Mouse (Mus musculus): Measurements from ENCODE around the gene Pnpla3.

Pnpla3 gene

DNA sequence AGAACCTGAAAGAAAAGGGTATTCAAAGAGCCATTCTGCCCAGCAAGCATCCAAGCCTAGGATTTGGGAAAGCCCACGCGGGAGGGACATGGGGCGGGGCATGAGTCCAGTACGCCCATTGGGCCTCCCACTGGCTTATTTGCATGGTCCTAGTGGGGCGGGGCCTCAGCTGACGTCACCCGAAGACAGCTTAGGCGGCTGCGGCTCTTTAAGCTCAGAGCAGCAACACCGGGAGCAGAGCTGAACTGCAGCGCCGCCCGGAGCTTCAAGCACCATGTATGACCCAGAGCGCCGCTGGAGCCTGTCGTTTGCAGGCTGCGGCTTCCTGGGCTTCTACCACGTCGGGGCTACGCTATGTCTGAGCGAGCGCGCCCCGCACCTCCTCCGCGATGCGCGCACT, at the start of gene Pnpla3:
Gene Pnpla3, plus strand, starts transcription at position 238 of the 400 bp plus-strand sequence.
- ChIA-PET CTCF (interaction anchor here (0.5 to 2.1 kb wide), 30 partner anchors 9 to 261 kb away, joined by 3 to 8 read pairs (median 4); partner anchors contain the start of gene Samm50 (in 2 of the 4)), POLR2A (interaction anchor here in 3 of 4 experiments (0.6 to 3.7 kb wide), 44 partner anchors 9 to 1018 kb away, joined by 3 to 46 read pairs (median 5); partner anchors contain the start of genes Samm50 (in 3 of the 3), Pacsin2 (in 1 of the 3), Poldip3 (in 1 of the 3) and Rtl6 (in 1 of the 3))

GRCm38 (mm10) chr15:84120612-84121011, 47.0 kb upstream of the Pnpla3 start:
- ChIA-PET POLR2A (interaction anchor here in 2 of 4 experiments (0.6 to 1.9 kb wide), 4 partner anchors 11 to 720 kb away, joined by 3 to 4 read pairs (median 3); no protein-coding TSS in a partner anchor), CTCF (interaction anchor here in 3 of 4 experiments (0.6 to 2.3 kb wide), 13 partner anchors 10 to 473 kb away, joined by 3 to 15 read pairs (median 3); partner anchors contain the start of gene Pnpla3 (in 1 of the 3))

GRCm38 (mm10) chr15:84121036-84121435, 46.6 kb upstream of the Pnpla3 start:
- CTCF ChIA-PET, result interaction anchor here in 3 of 4 experiments (0.6 to 2.3 kb wide), 8 partner anchors 14 to 490 kb away, joined by 3 to 15 read pairs (median 4); partner anchors contain the start of gene Pnpla3 (in 1 of the 3)
- POLR2A ChIA-PET, result interaction anchor here in 1 of 4 experiments (1.2 to 1.9 kb wide), 2 partner anchors 11 to 72 kb away, joined by 3 to 4 read pairs; no protein-coding TSS in a partner anchor

DNA sequence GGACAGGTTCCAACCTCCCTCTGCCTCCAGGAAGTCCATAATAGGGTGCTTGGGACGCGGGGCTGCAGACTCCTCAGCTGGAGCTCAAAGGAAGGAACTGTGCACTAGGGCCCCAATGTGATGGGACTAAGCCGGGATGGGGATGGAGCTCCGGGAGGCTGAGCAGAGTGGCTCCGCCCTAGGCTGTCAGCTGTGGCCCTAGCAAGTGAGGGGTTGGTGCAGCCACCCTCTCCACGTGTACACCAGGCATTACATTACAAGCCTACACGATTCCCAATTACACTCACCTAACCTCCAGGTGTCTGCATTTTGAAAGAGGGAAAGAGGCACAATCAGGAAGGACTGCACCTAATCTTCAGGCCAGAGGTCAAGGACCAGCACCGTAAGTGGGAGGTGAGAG, 44.6 kb upstream of the Pnpla3 start, which contains the start of gene Pnpla5:
Gene Pnpla5, minus strand, starts transcription at position 101 of the 400 bp plus-strand sequence.
- CTCF ChIA-PET, result interaction anchor here in 1 of 4 experiments (0.5 kb wide), 1 partner anchor 147 kb away, joined by 4 read pairs; no protein-coding TSS in a partner anchor
- POLR2A ChIA-PET, result no interaction called here

GRCm38 (mm10) chr15:84124086-84124485, 43.6 kb upstream of the Pnpla3 start:
- ChIA-PET POLR2A (no interaction called here), CTCF (interaction anchor here in 3 of 4 experiments (0.6 to 1.1 kb wide), 6 partner anchors 11 to 498 kb away, joined by 3 to 5 read pairs (median 4); partner anchors contain the start of gene Samm50 (in 1 of the 3))

DNA sequence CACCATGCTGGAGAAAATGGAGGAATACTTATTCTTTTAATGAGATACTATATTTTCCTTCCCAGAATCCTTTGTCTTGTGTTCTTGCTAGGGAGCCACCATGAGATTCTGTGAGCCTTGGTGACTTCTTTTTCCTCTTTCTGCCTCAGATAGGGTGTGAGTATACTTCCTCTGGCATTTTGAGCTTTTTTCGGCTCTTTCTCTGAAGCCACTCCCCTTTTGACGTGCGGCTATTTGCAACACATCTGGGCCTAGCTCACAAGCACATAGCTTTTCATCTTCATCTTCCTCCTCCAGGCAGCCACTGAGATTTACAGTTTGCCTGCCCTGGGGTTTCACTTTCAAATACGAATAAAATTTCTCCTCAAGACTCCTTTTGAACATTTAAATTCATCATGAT, 41.2 kb upstream of the Pnpla3 start:
- ChIA-PET CTCF (interaction anchor here in 3 of 4 experiments (0.6 to 2.5 kb wide), 14 partner anchors 8 to 553 kb away, joined by 3 to 10 read pairs (median 4); no protein-coding TSS in a partner anchor), POLR2A (interaction anchor here in 2 of 4 experiments (0.6 to 1.3 kb wide), 3 partner anchors 19 to 86 kb away, joined by 3 read pairs; partner anchors contain the start of gene Samm50 (in 1 of the 2))

GRCm38 (mm10) chr15:84126871-84127270, 40.8 kb upstream of the Pnpla3 start:
- ChIA-PET CTCF (interaction anchor here in 3 of 4 experiments (0.5 to 2.5 kb wide), 15 partner anchors 8 to 552 kb away, joined by 3 to 10 read pairs (median 4); no protein-coding TSS in a partner anchor), POLR2A (interaction anchor here in 2 of 4 experiments (0.6 to 1.3 kb wide), 2 partner anchors 18 to 85 kb away, joined by 3 read pairs; no protein-coding TSS in a partner anchor)

- CTCF ChIA-PET, result interaction anchor here in 3 of 4 experiments (0.7 to 1.5 kb wide), 9 partner anchors 11 to 104 kb away, joined by 3 to 5 read pairs (median 3); partner anchors contain the start of gene Samm50 (in 1 of the 3)
- POLR2A ChIA-PET, result interaction anchor here in 3 of 4 experiments (0.6 to 1.4 kb wide), 10 partner anchors 11 to 245 kb away, joined by 3 to 7 read pairs (median 4); partner anchors contain the start of genes Pnpla3 (in 2 of the 3) and Samm50 (in 1 of the 3)
Measured at GRCm38 (mm10) chr15:84131096-84131786, 36.4 kb upstream of the Pnpla3 start.

DNA sequence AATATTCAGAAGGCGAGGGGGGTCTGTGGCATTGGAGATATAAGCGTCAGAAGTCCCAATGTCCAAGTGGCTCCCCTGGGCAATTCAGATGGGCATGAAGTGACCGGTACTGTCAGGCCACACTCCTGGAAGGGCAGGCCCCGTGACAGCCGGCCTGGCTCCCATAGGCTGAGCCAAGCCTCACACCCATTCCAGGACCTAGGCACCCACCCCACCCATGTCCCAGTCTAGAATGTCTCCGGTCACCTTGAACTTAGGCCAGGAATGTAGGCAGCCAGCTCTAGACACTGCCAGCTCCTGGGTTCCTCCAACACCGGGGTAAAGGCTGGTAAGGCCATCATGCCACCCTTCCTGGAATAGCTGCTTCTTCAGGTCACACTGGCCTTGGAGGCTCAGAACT, 35.7 kb upstream of the Pnpla3 start:
- CTCF ChIA-PET, result interaction anchor here in 3 of 4 experiments (0.7 to 1.5 kb wide), 8 partner anchors 12 to 103 kb away, joined by 3 to 5 read pairs (median 3); partner anchors contain the start of gene Samm50 (in 1 of the 3)
- POLR2A ChIA-PET, result interaction anchor here in 2 of 4 experiments (0.9 to 1.1 kb wide), 5 partner anchors 12 to 64 kb away, joined by 3 to 7 read pairs (median 4); partner anchors contain the start of genes Pnpla3 (in 1 of the 2) and Samm50 (in 1 of the 2)

DNA sequence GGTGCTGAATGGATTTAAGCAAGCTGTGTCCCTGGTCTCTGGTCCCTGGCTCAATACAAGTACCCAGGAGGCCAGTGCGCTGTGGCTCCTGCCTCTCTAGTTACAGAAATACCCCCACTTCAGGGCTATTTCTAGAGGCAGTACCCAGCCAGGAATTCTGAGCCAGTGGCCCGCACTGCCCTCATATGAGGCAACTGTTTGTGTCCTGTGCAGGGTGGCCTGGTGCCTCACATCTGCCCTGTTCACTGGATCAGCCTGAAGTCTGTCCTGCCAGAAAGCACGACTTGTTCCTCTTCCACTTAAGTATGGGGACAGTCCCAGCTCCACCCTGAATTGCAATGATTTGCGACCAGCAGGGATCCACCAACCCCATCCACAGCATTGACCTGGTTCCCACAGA, 34.2 kb upstream of the Pnpla3 start:
- ChIA-PET POLR2A (interaction anchor here in 3 of 4 experiments (0.7 kb wide), 4 partner anchors 33 to 418 kb away, joined by 3 to 10 read pairs (median 4); no protein-coding TSS in a partner anchor), CTCF (interaction anchor here in 2 of 4 experiments (0.6 to 0.7 kb wide), 2 partner anchors 60 to 74 kb away, joined by 3 read pairs; no protein-coding TSS in a partner anchor)

- ChIA-PET POLR2A (interaction anchor here in 3 of 4 experiments (1.0 to 3.7 kb wide), 7 partner anchors 51 to 77 kb away, joined by 3 to 13 read pairs (median 4); partner anchors contain the start of gene Samm50 (in 3 of the 3)), CTCF (interaction anchor here (0.6 to 2.3 kb wide), 39 partner anchors 9 to 1432 kb away, joined by 3 to 14 read pairs (median 4); partner anchors contain the start of genes Pnpla3 (in 2 of the 4) and Samm50 (in 2 of the 4))
Measured at GRCm38 (mm10) chr15:84135472-84135871, 32.2 kb upstream of the Pnpla3 start.

GRCm38 (mm10) chr15:84136473-84137415, 30.9 kb upstream of the Pnpla3 start:
- CTCF ChIA-PET, result interaction anchor here in 2 of 4 experiments (0.9 to 1.9 kb wide), 8 partner anchors 10 to 75 kb away, joined by 3 to 14 read pairs (median 4); partner anchors contain the start of genes Pnpla3 (in 2 of the 2) and Samm50 (in 1 of the 2)
- POLR2A ChIA-PET, result interaction anchor here (0.6 to 3.7 kb wide), 10 partner anchors 9 to 1996 kb away, joined by 3 to 13 read pairs (median 4); partner anchors contain the start of genes Pnpla3 (in 2 of the 4) and Samm50 (in 1 of the 4)

DNA sequence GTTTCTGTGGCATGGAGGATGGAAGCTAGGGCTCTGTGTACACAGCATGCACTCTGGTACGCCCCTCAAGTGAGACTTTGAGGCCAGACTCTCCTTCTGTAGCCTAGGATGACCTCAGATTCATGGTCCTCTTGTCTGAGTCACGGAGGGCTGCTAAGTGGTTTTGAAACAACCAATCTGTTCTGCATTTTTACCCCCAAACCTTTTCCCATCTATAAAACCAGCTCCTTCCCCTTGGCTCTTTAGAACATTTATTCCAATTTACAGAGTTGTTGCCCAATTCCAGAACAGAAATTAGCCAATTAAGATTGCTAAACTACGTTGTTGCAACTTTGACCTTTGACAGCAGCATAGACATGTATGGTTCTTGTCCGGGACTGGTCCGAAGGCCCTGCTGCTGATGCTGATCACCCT, 28.0 kb upstream of the Pnpla3 start:
- ChIA-PET CTCF (interaction anchor here in 2 of 4 experiments (0.6 to 1.1 kb wide), 3 partner anchors 72 to 175 kb away, joined by 3 to 4 read pairs (median 4); no protein-coding TSS in a partner anchor), POLR2A (interaction anchor here in 2 of 4 experiments (0.9 to 1.2 kb wide), 3 partner anchors 28 to 58 kb away, joined by 3 to 4 read pairs (median 3); partner anchors contain the start of genes Pnpla3 (in 1 of the 2) and Samm50 (in 1 of the 2))

DNA sequence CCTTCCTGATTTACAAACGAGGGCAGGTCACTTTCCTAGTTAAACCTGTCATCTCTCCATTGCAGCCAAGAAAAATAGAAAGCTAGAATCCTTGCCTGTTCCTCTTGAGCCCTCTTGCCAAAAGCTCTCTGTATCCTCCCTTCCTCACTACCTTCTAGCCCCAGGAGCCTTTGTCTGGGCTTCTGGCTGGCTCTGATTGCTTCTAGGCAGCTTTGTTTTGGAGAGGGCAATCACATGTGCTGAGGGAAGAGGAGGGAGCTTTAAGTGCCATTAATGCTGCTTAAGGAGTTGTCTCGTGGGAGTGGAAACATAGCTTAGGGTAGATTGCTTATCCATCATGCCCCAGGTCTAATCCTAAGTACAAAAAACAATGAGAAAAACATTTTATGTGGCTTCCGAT, 27.5 kb upstream of the Pnpla3 start:
- CTCF ChIA-PET, result interaction anchor here in 2 of 4 experiments (0.6 to 1.1 kb wide), 3 partner anchors 72 to 174 kb away, joined by 3 to 4 read pairs (median 4); no protein-coding TSS in a partner anchor
- POLR2A ChIA-PET, result interaction anchor here in 2 of 4 experiments (0.9 to 1.2 kb wide), 3 partner anchors 27 to 58 kb away, joined by 3 to 4 read pairs (median 3); partner anchors contain the start of genes Pnpla3 (in 1 of the 2) and Samm50 (in 1 of the 2)

DNA sequence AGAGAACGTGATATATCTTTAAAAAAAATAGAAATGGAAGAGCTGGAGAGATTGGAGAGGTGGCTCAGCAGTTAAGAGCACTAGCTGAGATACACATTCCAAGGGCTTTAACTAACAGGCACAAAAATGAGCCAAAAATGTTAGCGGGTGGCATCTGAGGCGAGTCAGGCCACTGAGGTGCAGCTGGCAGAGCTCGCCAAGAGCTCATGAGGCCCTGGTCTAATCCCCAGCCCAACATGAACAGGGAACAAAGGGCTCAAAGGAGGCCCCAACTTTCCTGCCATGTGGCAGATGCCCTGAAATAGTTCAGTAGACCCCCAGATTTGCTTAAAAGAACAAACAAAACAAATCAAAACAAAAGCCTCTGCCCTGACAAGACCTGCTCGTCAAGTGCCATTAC, 26.7 kb upstream of the Pnpla3 start:
- ChIA-PET CTCF (interaction anchor here in 1 of 4 experiments (0.6 kb wide), 1 partner anchor 321 kb away, joined by 5 read pairs; no protein-coding TSS in a partner anchor), POLR2A (interaction anchor here in 2 of 4 experiments (0.5 to 1.2 kb wide), 2 partner anchors 26 to 64 kb away, joined by 3 to 4 read pairs; partner anchors contain the start of gene Pnpla3 (in 1 of the 2))

DNA sequence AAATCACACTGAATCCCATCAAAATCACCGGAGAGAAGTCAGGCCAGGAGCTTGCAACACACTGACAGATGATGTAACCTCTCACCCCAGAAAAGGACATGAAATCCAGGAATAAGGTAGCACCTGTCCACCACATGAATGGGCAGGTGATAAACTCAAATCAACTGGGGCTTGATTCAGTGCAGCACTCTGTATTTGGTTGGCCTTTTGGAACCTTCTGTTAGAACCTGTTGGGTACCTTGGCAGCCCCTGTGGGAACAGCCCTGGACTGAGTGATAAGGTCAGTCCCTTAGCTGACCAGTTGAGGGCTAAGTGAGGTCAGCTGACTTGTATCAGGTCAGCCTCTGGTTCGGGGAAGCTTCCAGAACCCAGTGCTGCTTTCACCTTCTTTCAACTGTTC, 11.5 kb upstream of the Pnpla3 start:
- ChIA-PET CTCF (interaction anchor here in 2 of 4 experiments (0.6 to 0.8 kb wide), 2 partner anchors 21 to 47 kb away, joined by 3 to 4 read pairs; no protein-coding TSS in a partner anchor), POLR2A (interaction anchor here in 1 of 4 experiments (1.9 kb wide), 1 partner anchor 11 kb away, joined by 5 read pairs; the partner anchor contains the start of gene Pnpla3)

All from embryonic stem cell, embryonic (primary cell).